Mouse (Mus musculus): ENCODE data around the gene Lrrc61.
"Not testable (repeated sequence)": the region's sequence is repeated elsewhere in the genome, so short reads cannot be mapped to it uniquely, and the experiment has no call there.

Lrrc61 gene

GRCm38 (mm10) chr6:48554280-48555103 is at the start of gene Lrrc61:
Gene Lrrc61 (plus strand): TSS chr6:48554796.
- peak; percentile 98 for DNase-seq (ENCODE audit: low read depth)

DNA sequence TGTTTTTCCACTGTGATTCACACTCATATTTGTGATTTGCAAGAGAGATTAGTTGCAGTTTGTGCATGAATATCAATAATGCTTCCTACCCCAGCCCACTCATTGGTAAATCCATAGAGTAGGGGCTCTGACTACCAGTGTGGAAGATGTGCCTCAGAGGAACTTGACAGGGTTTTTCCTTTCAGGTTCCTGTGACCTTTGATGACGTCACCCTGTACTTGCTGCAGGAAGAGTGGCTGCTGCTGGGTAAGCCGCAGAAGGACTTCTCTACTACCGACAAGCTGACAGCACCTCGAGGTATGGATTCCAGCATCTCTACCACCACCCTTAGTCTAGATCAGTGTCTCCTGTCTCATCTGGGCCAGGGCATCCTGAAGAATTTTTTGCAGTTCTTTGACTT is 46.5 kb upstream of the Lrrc61 start:
- DNase-seq (ENCODE audit: low read depth): peak; percentile 26

GRCm38 (mm10) chr6:48510426-48510825 is 44.2 kb upstream of the Lrrc61 start:
- DNase-seq (ENCODE audit: low read depth): peak; percentile 46

DNA sequence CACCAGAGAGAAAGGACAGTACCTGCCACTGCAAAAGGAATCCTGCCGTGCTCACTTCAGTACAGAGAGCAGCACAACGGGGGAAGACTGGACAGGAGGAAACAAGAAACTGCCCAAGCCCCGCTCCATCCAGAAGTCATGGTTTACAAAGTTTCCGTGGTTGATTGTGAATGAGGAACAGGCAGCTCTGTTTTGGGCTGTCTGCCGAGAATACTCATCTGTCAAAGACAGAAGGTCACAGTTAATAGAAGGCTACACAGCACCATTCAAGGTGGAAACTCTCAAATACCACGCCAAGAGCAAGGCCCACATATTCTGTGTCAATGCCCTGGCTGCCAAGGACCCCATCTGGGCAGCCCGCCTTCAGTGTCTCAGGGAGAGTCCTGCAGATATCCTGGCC is 42.7 kb upstream of the Lrrc61 start:
- DNase-seq (ENCODE audit: low read depth): no peak

- DNase-seq (ENCODE audit: low read depth): not testable (repeated sequence)
These were observed 29.7 kb upstream of the Lrrc61 start for GRCm38 (mm10) chr6:48524882-48525281.

DNA sequence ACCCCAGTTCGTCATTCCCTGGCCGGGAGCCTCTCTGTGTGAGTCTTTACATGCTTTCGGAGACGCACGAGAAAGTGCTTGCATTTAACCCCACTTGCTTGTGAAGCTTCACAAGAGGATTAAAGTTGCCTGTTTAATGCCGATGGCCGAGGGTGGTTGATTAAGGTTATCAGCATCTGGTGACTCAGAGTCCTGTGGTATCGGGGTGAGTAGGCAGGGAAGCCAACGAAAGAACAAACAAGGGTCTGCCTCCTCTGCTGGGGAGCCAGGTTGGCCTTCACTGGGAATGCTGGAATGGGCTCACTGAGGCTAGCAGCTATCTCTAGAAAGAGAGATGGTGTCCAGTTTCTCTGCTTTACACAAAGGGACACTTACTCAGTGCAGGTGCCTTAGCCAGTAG is 26.7 kb upstream of the Lrrc61 start:
- DNase-seq (ENCODE audit: low read depth): no peak

- peak; percentile 34 for DNase-seq (ENCODE audit: low read depth)
These were observed 25.3 kb upstream of the Lrrc61 start for GRCm38 (mm10) chr6:48529261-48529660.

DNA sequence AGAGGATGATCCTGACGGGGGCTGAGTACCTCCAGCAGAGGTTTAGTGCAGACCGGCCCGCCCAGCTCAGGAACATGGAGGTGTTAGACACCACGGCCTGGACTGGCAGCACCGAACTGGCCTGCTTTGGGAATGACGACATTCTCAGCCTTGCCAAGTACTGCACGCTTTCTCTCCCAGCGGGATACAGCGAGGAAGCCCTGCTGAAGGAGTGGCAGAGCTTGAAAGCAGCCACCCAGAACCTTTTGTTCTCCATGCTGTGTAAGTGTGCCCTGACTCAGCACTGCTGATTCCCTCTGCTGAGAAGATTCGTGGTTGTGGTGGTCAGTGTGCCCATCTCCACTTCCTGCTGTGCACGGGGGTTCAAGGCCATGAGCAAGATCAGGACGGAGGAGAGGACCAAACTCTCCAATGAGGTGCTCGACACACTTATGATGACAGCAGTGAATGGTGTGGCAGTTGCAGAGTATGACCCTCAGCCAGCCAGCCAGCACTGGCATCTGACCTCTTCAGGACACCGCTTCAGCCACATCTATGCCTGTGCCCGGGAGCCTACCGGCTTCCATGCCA is 24.6 kb upstream of the Lrrc61 start:
- DNase-seq (ENCODE audit: low read depth): no peak

DNA sequence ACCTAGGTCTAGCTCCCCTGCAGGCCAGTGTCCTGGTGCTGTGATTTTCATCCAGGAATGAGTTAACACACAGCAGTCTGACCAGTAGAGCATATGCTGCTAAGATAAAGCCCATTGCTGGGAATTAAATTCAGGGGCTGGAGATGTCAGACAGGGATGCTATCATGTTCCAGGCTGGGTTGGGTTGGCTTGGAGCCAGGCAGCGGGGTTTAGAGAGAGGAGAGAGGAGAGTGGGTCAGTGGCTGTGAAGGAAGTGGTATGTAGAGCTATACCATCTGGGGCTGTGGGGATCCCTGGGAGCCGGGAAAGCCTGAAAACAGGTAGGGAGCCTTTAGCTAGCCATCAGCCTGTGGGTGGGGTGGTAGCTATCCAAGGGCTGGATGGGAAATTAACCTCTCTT is 23.7 kb upstream of the Lrrc61 start:
- DNase-seq (ENCODE audit: low read depth): no peak

- DNase-seq (ENCODE audit: low read depth): no peak
These were observed 21.1 kb upstream of the Lrrc61 start for GRCm38 (mm10) chr6:48533475-48533874.

DNA sequence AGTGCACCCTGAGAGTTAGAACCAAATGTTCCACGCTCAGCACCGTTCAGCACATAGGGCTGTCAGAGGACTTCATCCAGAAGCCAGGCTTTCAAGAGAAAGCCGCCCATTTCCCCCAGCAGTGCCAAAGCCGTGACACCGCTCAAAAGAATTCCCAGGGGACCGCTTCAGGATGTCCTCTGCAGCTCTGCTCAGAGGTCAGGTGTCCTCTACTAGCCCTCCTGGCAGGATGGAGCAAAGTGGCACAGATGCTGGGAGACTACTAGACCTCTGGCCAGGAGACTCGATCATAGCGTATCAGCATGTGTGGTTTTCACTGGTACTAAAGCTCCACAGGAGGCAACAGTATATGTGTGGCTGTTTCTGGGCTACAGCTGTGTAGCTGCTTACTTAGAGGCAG is 19.7 kb upstream of the Lrrc61 start:
- no peak for DNase-seq (ENCODE audit: low read depth)

DNA sequence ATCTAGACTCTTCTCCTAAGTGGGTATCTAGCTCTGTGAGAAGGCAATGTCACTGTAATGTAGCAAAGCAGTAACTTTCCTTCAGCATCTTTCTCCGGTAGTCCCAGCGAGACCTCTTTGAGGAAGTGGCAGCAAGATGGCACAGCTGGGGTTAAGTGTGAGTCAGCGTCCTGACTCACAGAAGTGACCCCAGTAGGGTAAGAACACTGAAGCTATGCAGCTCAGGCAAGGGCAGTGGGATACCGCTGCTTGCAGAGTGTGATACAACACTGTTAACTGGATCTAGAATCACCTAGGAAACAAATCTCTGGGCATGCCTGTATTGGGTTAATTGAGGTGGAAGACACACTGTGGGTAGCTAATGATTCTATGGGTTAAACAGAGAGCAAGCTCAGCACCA is 18.5 kb upstream of the Lrrc61 start:
- DNase-seq (ENCODE audit: low read depth): no peak

GRCm38 (mm10) chr6:48537105-48537954 is 17.3 kb upstream of the Lrrc61 start, which contains the start of gene Atp6v0e2:
Gene Atp6v0e2 (plus strand): TSS chr6:48537615.
- no peak for DNase-seq (ENCODE audit: low read depth)

DNA sequence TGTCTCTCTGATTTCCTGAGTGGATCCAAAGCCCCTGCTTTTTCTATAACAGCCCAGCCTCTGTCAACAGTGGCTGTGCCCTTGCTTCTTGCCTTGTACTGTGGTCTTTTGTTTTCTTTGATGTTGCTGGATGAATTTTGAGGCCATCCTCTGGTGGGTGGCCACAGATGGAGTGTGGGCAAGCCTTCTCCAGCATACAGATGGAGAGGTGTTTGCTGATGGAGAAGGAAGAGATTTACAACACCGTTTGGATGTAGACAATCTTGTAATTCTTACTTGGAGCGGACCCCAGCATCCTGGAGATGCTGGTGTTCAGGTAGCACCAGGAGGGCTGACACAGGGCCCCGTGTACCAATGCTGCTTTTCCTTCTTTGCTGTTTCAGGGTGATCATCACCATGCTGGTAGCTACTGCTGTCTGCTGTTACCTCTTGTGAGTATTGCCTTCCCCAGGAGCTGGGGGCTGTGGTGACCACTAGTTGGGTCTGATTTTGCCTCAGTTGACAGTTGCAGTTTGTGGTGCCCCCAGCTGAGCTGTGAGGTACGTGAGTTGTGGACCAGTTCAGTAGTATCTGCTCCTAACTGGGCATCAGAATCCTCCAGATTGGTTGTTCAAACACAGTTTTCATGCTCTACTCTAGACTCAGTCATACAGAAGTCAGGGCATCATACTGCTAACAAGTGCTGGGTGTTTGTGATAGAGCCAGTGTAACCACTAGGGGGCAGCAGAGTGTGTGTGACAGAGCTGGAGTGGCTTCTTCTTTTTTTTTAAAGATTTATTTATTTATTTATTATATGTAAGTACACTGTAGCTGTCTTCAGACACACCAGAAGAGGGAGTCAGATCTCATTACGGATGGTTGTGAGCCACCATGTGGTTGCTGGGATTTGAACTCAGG is 15.5 kb upstream of the Lrrc61 start:
- peak; percentile 88 for DNase-seq (ENCODE audit: low read depth)

GRCm38 (mm10) chr6:48539860-48540259 is 14.7 kb upstream of the Lrrc61 start:
- peak; percentile 34 for DNase-seq (ENCODE audit: low read depth)

GRCm38 (mm10) chr6:48540721-48541120 is 13.9 kb upstream of the Lrrc61 start:
- no peak for DNase-seq (ENCODE audit: low read depth)

- no peak for DNase-seq (ENCODE audit: low read depth)
These were observed 12.8 kb upstream of the Lrrc61 start for GRCm38 (mm10) chr6:48541560-48542450.

- DNase-seq (ENCODE audit: low read depth): no peak
These were observed 12.0 kb upstream of the Lrrc61 start for GRCm38 (mm10) chr6:48542631-48543030.

GRCm38 (mm10) chr6:48545251-48545650 is 9.3 kb upstream of the Lrrc61 start:
- no peak for DNase-seq (ENCODE audit: low read depth)

- DNase-seq (ENCODE audit: low read depth): peak; percentile 70
These were observed 8.3 kb upstream of the Lrrc61 start for GRCm38 (mm10) chr6:48546271-48546670.

GRCm38 (mm10) chr6:48546858-48547257 is 7.7 kb upstream of the Lrrc61 start:
- DNase-seq (ENCODE audit: low read depth): no peak

All from naive thymus-derived CD4-positive, alpha-beta T cell, adult 2 months (primary cell).